Mouse (Mus musculus): Measurements from ENCODE around the gene Rpn1. TPM values are rescaled to one million over a fixed set of nuclear protein-coding genes. Genes with fewer than 3 reads are reported as not detected.

The Rpn1 gene
- polyA plus RNA-seq (2015; fragmentation: Nextera tagmentation; extraction: Ambion mirVana) = 177 and 200 TPM in 2 replicates

DNA sequence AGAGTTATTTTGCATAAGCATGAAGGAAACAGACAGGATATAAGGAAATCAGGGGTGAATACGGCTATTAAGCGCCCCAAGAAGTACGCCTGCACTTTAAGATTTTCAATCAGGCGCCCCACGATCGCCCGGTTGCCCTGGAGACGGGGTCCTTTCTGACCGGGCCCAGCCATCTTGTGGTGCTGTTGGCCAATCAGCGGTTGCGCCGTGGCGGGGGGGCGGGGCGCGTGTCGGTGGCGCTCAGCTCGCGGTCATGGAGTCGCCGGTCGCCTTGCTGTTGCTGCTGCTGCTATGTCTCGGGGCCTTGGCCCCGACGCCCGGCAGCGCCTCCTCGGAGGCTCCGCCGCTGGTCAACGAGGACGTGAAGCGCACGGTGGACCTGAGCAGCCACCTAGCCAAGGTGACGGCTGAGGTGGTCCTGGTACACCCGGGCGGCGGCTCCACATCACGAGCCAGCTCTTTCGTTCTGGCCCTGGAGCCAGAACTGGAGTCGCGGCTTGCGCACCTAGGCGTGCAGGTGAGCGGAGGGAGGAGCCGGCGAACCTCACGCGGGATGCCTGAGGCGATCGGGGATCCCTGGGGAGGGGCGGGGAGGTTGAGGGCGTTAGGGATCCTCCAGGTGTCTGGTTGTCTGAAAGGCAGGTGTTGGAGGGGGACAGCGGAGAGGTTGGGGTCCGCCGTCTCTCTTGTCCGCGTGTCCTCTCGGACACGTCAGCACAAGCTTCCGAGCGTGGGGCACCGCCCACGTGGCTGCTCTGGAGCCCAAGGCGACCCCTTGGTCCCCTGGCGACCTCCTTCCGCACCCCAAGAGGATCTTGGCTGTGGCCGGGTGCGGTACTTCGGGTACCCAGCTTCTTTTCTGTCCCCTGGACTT, at the start of gene Rpn1:
TSS of gene Rpn1 (plus strand) at position 205 of the 874 bp plus-strand sequence.
- peak; percentile 94 for DNase-seq (ENCODE audit: low spot score)

GRCm38 (mm10) chr6:88037471-88038045, 46.7 kb upstream of the Rpn1 start:
- no peak for DNase-seq (ENCODE audit: low spot score)

GRCm38 (mm10) chr6:88039426-88039825, 44.9 kb upstream of the Rpn1 start:
- DNase-seq (ENCODE audit: low spot score) = no peak

DNA sequence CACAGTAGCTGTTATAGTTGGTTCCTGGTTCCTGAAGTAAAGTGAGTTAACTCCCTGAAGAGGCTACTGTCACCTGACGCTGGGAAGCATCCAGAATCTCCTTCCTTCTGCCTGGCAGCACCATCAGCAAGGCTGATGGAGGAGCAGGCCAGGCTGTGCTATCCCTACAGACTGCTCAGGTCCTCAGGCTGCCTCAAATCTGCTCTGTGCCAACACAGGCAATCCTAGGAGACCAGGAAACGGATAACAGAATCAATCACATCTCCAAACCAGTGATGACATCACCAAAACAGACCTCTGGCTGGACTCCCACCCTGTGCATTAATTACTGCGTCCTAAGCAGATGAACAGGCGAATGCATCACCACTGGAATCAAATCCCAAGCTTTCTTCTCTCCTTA, 43.1 kb upstream of the Rpn1 start:
- no peak for DNase-seq (ENCODE audit: low spot score)

- DNase-seq (ENCODE audit: low spot score) = no peak
These were observed 41.9 kb upstream of the Rpn1 start for GRCm38 (mm10) chr6:88042336-88042735.

DNA sequence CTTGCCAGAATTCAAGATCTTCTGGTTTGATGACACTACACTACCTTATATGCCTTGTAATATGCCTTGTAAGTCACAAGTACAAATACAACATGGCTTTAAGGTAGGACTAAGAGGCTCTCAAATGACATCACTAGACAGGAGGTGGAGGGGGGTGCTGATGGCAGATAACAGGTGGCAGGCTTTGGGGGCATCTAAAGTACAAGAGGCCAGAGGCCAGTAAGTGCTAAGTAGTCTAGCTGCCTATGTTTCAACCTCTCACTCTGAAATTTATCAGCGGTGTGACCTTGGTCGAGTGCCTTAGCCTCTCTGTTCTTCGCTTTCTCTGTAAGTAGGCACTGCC, 40.1 kb upstream of the Rpn1 start:
- DNase-seq (ENCODE audit: low spot score) = peak; percentile 7

DNA sequence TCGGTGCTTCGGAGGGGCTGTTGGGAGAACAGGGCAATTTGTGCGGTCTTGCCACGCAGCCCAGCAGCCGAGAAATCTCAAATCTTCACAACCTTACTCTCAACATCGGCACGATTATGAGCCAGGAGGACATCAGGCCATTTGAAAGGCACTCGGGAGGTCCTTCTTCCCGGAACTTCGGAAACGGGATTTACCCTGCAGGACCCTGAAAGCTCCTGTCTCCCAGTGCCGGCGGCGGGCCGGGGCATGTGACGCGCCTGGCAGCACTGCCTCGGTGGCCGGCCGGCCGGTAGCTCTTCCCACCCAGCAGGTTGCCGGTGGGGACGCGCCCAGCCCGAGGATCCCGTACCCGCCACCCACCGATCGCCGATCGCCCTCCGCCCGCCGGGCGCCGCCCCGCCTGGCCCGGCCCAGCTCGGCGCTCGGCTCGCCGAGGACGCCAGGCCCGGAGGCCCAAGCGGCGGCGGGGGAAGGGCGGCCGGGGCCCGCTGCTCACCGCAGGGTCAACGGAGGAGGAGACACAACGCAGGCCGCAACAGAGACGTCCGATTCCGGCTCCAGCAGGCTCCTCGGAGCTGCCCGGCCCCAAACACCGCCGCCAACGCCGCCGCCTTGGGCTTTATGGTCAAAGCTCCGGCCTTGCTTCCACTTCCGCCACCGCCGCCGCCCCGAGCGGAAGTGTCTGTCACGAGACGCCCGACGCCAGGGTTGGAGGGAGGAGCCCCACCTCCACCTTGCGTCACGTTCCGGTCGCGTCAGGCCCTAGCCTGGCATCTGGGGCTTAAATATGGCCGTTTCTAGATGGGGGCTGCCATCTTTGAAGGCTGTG, 39.5 kb upstream of the Rpn1 start, which contains the start of gene Rab7:
TSS of gene Rab7 (minus strand) at position 694 of the 829 bp plus-strand sequence.
- peak; percentile 93 for DNase-seq (ENCODE audit: low spot score)

DNA sequence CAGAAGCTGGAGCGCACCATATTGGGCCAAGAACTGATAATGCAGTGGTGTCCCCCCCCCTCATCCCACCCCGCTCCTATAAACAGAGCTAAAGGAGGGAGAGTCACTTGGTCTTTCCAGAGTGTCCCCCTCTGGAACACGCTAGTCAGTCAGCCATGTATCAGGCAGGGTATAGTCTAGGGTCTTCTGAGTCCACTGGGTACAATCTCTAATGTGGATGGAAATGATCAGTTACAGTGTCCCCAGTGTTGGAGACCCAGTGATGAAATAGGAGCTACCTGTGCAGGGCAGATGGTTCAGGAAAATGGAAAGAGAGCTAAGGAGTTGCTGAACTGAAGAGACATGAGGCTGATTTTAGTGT, 38.9 kb upstream of the Rpn1 start:
- no peak for DNase-seq (ENCODE audit: low spot score)

GRCm38 (mm10) chr6:88047853-88048252, 36.4 kb upstream of the Rpn1 start:
- DNase-seq (ENCODE audit: low spot score) = no peak

- no peak for DNase-seq (ENCODE audit: low spot score)
These were observed 35.3 kb upstream of the Rpn1 start for GRCm38 (mm10) chr6:88049008-88049407.

- no peak for DNase-seq (ENCODE audit: low spot score)
These were observed 33.1 kb upstream of the Rpn1 start for GRCm38 (mm10) chr6:88051206-88051605.

GRCm38 (mm10) chr6:88053228-88054080, 30.8 kb upstream of the Rpn1 start:
- DNase-seq (ENCODE audit: low spot score) = no peak

- no peak for DNase-seq (ENCODE audit: low spot score)
These were observed 30.0 kb upstream of the Rpn1 start for GRCm38 (mm10) chr6:88054081-88054835.

DNA sequence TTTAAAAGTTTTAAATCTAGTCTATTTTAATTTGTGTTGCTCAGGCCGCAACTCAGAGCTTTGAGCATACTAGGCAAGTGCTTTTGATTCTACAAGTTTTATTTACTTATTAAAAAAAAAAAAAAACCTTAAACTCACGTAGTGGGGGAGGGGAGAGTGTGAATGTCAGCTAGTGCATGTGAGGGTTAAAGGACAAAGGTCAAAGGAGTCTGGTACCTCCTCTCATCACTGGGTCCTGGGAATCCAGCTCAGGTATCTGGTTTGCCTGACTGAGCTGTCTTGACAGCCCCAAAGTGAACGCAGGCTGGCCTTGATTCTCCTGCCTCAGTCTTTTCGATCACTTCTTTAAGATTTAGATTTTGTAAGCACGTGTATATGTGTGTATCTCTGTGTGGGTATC, 28.6 kb upstream of the Rpn1 start:
- DNase-seq (ENCODE audit: low spot score) = no peak

- DNase-seq (ENCODE audit: low spot score) = no peak
These were observed 27.4 kb upstream of the Rpn1 start for GRCm38 (mm10) chr6:88056866-88057265.

GRCm38 (mm10) chr6:88059903-88060302, 24.4 kb upstream of the Rpn1 start:
- no peak for DNase-seq (ENCODE audit: low spot score)

DNA sequence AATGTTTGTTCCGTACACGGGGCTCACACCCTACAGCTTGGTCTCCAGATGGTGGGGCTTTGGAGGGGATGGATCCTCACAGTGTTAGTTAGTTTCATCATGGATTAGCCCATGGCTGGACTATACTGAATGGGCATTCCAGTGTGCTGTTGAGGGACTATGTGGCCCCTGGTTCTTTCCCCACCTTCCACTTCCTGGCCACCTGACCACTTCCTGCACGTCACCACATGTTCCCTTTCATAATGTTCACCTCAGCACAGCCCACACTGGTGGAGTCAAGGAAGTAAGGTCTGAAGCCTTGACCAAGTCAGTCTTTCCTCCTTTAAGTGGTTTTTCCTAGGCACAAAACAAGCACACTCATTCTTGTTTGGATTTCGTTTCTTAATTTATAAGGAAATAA, 23.7 kb upstream of the Rpn1 start:
- DNase-seq (ENCODE audit: low spot score) = no peak

DNA sequence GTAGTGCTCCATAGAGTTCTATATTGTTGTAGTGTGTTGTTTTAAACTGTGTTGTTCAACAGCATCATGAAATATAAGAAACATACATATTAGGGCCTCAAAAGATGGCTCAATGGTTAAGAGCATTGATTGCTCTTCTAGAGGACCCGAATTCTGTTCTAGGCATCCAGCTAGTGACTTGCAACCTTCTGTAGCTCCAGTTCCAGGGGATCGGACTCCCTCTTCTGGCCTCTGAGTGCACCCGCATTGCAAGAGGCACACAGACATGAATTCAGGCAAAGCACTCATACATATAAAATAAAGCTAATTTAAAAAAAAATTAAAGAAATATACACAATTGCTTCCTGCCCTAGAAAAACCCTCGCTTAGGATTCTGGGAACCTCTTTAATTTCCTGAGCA, 22.9 kb upstream of the Rpn1 start:
- no peak for DNase-seq (ENCODE audit: low spot score)

DNA sequence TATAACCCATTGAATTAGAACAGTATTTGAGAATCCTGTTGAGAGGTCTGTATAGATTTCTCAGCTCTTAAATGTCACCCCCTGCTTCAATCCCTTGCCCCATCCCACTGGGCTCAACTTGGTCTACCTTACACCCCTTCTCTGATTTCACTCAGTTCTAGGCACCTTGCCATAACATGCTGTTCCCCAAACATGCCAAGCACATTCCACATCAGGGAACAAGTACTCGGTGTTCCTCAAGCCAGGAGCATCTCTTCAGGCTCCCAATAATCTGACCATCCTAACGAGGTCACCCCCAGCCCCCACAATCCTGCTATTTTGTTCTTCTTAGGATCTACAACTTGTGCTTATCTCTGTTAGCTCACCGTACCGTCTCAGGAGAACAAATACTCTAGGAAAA, 21.9 kb upstream of the Rpn1 start:
- no peak for DNase-seq (ENCODE audit: low spot score)

- no peak for DNase-seq (ENCODE audit: low spot score)
These were observed 20.1 kb upstream of the Rpn1 start for GRCm38 (mm10) chr6:88064072-88064642.
